Mouse (Mus musculus) c-Kit-negative CD71-positive TER-119-positive erythroid progenitor cells, embryonic 14.5 days (primary cell): ENCODE data around the gene BC004004.
"Not testable (repeated sequence)": the region's sequence is repeated elsewhere in the genome, so short reads cannot be mapped to it uniquely, and the experiment has no call there.

ENCODE experiments used
- DNase-seq: peaks from one replicate; pipeline ENCODE4 v3.0.0-alpha.2; 2013; ENCODE audit warnings: low read depth, low spot score

The BC004004 gene

GRCm38 (mm10) chr17:29299282-29299681 lies 30.7 kb downstream of the BC004004 start:
- no peak for DNase-seq

DNA sequence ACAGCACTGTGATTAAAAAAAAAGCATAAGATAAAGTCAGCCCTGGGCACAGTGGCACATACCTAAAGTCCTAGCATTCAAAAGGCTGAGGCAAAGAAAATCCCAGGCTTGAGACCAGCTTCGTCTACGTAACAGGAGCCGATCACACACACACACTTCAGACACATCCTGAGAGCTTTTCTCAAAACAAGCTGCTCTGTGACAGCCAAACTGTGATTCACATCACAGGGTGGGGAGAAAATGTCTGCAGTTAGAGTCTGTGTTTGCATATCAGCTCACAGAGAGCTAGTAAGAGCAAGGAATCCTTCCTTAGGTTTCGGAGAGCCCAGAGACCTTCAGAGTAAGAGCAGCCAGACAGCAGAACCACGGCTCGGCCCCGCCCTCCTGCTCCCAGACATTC lies 32.3 kb downstream of the BC004004 start:
- no peak for DNase-seq

DNA sequence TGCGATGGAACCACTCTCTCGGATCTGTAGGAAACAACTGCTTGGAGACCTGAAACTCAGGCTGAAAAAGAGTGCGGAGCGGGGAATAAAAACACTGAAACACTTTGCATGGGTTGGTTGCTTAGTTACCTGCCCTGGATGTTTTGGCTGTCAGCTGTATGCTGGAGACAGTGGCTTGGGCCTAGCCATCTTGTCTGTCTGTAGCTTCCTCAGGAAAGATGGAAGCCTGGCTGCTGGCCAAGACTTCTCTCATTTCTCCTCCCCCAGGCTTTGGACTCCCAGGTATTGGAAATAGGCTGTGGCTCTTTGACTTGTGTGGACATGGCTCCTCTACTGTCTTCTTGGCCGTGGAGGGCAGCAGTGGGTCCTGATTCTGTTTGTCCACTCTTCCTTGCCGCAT lies 32.8 kb downstream of the BC004004 start:
- DNase-seq: no peak

- DNase-seq: no peak
Observed at GRCm38 (mm10) chr17:29302149-29302548, 33.6 kb downstream of the BC004004 start.

GRCm38 (mm10) chr17:29303087-29303486 lies 34.5 kb downstream of the BC004004 start:
- DNase-seq: no peak

GRCm38 (mm10) chr17:29303856-29304255 lies 35.3 kb downstream of the BC004004 start:
- no peak for DNase-seq

- no peak for DNase-seq
Observed at GRCm38 (mm10) chr17:29304376-29305057, 35.9 kb downstream of the BC004004 start.

GRCm38 (mm10) chr17:29305058-29305806 lies 36.6 kb downstream of the BC004004 start:
- no peak for DNase-seq

- no peak for DNase-seq
Observed at GRCm38 (mm10) chr17:29305871-29306270, 37.3 kb downstream of the BC004004 start.

DNA sequence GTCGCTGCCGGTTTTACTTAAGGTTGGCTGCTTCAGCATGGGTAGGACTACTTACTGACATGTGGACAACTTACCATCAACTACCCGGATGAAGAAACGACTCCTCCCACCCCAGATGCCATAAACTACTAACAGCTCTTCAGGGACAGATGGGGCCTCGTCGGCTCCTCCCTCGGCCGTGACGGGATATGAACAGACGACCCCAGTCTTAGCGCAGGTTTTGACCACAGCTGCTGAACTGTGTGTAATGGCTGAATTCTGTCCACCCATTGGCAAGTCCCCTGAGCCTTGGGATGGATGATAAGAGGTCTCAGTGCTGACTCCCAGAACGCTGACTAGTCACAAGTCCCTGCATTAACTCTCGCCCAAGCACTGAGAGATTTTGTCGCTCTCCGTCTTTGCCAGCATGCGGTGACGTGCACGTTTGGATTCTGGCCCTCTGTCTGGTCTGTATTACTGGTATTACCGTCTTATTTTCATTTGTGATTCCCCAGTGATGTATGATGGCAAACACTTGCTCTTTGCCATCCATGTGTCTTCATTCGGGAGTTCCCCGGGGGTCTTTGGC lies 41.6 kb downstream of the BC004004 start:
- DNase-seq: no peak

DNA sequence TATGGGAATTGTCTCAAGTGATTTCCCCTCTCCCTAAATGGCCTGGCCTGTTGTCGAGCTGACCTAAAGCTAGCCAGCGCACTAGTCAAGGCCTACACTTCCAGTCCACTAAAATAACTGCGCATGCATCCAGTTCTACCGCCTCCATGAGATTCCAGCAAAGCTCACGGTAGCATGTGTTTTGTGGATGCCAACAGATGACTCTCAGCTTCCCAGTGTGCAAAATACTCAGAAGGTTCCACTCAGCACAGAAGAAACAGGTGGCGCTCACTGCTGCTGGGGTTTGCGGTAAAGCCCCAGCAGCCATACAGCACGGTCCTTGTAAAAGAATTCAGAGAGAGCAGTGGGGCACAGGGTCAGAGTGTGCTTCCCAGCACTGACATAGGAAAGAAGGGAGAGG lies 43.0 kb downstream of the BC004004 start:
- no peak for DNase-seq

GRCm38 (mm10) chr17:29312082-29312481 lies 43.5 kb downstream of the BC004004 start:
- DNase-seq: no peak

- peak; percentile 27 for DNase-seq
Observed at GRCm38 (mm10) chr17:29313300-29313699, 44.7 kb downstream of the BC004004 start.

DNA sequence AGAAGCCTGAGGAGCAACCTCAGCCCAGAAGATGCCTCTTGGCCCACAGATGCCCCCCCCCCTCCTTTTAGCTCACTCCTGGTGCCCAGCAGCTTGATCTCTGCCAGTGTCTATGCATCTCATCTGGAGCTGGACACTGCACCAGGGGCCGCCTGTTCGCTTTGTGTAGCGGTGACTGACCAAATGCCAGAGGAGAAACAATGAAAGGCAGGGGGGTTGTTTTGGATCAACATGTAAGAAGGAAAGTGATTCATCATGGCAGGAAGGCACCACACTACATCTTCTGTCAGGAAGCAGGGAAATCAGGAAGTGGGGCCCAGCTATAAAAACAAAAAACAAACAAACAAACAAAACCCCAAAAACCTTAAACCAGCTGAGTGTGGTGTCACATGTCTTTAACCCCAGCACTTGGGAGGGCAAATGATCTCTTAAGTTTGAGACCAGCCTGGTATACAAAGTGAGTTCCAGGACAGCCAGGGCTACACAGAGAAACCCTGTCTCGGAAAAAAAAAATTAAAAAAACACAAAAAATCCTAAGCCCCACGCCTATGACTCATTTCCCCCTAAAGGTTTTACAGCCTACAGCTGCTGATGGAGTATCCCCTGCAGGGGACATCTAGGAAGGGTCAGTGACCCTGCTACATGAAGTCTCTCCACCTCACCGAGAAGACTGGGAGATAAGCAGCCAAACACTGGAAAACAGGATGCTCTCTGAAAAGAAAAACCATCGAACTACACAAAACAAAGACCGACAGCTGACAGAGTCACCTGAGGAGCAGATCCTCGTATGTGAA lies 47.3 kb downstream of the BC004004 start:
- DNase-seq: no peak

DNA sequence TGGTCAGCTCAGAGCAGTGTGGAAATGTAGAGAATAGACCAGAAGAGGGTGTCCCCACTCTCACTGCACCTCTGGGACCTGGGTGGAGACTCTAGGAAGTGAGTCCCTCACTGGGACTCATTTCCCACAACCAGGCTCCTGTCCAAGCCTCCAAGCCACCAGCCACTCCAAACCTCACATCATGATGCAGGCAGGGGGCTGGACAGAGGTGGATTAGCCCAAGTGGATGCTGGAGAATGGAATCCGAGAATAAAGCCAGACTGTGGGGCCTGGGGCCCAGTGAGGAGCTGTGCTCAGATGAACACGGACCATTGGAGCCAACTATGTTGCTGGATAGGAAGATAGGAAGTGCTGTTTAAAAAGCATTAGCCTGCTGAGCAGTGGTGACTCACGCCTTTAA lies 48.3 kb downstream of the BC004004 start:
- no peak for DNase-seq

DNA sequence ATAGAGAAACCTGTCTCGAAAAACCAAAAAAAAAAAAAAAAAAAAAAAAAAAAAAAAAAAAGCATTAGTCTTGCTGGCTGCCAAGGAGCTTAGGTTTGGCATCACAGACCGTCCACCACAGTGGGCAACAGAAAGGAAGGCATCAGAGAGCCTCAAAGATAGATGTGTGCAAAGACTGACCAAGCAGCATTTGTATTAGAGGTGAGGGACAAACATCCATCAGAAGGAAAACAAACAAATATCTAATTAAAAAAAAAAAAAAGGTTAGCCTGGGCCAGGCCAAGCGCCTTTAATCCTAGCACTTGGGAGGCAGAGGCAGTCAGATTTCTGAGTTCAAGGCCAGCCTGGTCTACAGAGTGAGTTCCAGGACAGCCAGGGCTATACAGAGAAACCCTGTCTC lies 48.8 kb downstream of the BC004004 start, which contains the start of gene Pi16:
Gene Pi16, plus strand, starts transcription at position 301 of the 400 bp plus-strand sequence.
- not testable (repeated sequence) for DNase-seq

DNA sequence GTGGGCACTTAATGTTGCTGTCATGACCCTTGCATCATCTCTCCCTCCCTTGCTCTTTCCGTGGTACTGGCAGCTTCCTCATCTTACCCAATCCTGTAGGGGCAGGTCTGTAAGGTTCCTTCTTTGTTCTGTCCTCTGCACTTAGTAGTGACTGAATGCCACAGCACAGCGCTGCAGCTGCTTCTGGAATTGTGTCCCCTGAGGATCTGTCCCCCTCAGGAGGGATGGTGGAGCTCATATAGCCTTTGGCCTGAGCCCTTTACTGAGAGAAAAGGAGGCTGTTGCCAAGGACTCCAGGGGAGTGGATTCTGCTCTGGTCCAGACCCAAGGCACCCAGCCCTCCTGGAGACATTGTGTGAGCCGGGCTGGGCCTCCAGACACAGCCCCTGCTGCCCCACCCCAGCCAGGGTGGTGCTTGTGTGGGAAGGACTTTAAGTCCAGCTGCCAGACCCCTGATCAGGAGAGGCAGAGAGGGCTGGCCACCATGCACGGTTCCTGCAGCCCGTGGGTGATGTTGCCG lies 50.2 kb downstream of the BC004004 start:
- DNase-seq: no peak

DNA sequence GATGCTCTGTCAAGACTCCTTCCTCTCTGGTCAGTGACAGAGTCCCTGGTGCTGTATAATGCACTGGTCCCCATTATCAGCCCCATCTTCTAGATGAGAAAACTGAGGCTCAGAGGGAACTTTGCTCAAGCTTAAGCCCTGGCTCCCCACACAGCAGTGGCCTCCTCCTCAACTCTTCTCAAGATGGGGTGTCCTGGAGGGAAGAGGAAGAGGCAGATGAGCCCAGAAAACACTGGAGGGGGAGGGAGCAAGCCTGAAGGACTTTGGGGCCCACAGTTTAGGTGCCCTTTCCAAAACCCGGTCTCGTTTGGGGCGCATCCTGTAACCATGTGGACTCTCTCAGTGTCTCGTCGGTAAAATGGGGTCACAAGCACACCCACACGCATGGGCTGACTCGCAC lies 50.9 kb downstream of the BC004004 start:
- DNase-seq: no peak

DNA sequence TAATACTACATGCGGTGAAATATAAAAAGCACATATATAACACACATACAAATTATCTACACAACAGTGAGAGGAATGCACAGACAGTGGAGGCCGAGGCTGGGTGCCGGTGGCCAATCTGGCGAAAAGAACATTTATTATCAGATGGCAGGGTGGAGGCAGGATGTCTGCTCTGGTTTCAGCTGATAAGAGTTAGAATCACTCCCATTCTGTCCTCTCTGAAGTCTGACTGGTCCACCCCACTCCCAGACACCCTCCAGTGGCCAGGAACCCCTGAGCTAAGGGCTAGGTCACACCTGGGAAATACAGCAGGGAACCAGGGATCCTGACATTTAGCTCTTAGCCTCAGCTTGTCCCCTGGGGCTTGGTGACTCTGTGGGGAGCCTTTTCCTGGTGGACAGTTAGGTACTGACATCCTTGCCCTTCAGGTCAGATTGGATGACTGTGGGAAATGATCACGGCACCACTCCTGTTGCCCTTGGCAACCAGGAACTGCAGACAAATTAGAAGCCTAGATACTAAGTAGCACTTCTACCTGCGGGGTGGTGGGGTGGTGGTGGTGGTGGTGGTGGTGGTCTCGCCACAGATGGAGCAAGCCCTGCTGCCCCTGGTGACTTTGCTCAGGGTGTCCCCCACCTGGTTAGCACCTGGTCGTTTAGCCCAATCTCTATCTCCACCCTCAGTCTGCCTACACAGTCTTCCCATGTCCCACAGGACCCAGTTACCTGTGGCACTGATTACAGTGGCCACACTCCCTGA lies 51.5 kb downstream of the BC004004 start:
- DNase-seq: no peak

DNA sequence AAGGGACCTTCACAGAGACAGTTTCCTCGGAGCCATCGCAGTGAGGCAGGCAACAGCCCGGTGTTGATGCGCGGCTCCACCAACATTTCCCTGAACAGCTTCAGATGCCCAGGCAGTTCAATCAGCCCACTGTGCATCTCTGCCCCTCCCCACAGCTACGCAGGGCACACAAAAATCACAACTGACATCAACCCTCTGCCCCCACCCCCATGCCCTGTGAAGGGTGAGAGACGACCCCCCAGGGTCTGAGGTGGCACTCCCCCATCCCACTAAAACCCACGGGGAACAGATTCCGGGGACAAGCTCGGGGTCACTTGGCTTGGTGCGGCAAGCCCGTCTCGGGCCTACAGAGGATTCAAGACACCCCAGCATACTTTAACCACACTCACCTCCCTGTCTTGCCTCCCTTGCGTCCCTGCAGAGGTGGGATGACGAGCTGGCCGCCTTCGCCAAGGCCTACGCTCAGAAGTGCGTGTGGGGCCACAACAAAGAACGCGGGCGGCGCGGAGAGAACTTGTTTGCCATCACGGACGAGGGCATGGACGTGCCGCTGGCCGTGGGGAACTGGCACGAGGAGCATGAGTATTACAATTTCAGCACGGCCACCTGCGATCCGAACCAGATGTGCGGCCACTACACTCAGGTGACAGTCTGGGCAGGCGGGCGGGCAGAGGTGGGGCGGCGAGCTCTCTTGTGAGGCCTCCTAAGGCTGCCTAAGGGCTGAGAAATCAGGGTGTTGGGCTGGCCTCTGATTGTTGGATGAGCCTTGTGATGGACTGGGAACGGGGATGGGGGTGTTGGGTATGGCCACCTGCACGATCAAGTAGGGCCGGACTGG lies 53.4 kb downstream of the BC004004 start:
- DNase-seq: no peak
